Mouse (Mus musculus): Measurements from ENCODE around the gene Map10.

Gene Map10

DNA sequence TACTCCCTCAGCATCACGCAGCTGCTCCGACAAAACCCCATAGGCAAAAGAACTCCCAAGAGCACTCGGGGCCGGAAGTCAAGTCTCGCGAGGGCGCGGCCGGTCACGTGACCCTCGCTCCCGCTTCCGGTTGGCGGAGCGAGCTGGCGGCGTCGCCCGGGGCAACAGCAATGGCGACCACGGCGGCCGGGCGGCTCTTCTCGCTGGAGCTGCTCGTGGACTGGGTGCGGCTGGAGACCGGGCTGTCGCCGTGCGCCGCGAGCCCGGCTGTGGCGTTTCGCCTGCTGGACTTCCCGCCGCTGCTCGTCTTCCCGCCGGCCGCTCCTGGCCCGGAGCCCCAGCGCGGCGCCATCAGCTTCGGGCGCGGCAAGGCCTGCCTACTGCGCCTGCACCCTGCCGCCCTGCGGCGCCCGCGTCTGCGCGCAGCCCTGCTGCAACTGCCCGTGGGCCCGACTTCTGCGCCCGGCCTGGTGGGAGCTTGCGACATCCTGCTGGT is at the start of gene Map10:
Map10 (plus strand) TSS at position 119 of the 496 bp plus-strand sequence.
- peak; percentile 92 for DNase-seq (ENCODE audit: low read depth, low spot score)

DNA sequence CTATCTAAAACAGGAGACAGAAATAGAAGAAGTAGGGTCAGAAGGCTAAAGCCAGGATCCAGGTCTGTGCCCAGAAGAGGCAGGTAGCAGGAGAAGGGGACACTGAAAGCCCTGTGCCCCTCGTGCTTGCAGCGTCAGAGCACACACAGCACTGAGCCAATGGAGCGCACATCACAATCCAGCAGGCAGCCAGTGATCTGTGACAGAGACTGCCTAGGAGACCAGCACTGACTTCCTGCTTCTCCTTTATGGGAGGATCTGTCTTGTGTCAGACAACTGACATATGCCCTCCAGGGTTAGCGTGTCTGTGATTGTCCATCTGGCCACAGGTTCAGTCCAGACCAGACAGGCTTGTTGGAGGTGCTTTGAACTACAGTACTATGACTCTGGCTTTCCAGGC is 49.3 kb upstream of the Map10 start:
- no peak for DNase-seq (ENCODE audit: low read depth, low spot score)

DNA sequence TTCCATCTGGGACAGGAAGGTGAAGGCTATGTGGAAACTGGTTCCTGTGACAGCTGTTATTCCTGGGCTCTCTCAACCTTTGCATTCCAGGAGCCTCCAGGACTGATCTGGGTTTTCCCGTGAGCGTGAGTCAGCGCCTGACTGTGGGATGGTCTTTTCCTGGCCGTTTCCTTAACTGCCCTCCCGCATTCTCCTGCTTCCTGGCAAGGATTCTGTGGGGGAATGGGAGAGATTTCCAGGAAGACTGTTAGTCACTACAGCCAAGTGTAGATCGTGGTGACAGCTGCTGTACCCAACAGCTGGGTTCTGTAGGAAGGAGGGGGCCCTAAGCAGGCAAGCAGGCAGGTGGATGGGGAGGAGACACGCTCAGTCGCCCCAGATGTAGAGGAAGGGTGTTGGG is 45.3 kb upstream of the Map10 start:
- DNase-seq (ENCODE audit: low read depth, low spot score): no peak

- DNase-seq (ENCODE audit: low read depth, low spot score): no peak
Measured at GRCm38 (mm10) chr8:125626381-125626780, 43.2 kb upstream of the Map10 start.

GRCm38 (mm10) chr8:125628834-125629233 is 40.8 kb upstream of the Map10 start:
- DNase-seq (ENCODE audit: low read depth, low spot score): no peak

- DNase-seq (ENCODE audit: low read depth, low spot score): no peak
Measured at GRCm38 (mm10) chr8:125638411-125639058, 31.1 kb upstream of the Map10 start.

DNA sequence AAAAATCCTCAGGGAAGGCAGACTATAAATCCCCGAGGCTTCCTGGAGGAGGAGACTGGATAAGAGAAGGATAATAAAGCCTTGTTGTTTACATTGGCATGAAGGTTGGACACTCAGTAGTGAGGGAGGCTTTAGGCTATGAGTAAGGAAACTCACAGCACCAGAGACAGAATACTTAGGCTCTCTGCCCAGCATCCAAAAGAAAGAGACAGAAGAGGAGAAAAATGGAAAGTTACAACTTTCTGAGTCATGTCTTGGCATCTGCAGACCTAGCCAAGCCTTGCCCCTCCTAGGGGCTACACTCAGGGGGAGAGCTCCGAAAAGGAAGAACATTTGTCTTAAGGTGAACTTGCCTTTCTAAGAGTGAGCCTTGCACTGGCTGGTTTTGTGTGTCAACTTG is 30.0 kb upstream of the Map10 start:
- no peak for DNase-seq (ENCODE audit: low read depth, low spot score)

GRCm38 (mm10) chr8:125640766-125641165 is 28.9 kb upstream of the Map10 start:
- DNase-seq (ENCODE audit: low read depth, low spot score): no peak

DNA sequence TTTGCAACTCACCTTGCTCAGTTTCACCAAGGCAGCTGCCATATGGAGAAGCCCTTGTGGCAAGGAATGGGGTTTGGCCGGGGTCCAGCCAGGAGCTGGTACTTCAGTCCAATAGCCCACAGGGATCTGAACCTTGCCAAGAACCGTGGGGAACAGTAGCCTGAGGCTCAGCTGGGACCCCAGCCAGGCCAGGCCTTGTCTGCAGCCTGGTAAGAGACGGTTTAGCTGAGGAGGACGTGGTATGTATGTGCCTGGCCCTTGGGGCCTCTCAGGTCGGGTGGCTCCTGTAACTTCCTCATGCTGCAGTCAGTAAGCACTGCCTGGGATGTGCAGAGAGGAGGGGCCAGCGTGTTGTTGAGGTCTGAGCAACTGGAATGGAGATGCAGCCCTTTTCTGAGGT is 27.8 kb upstream of the Map10 start:
- no peak for DNase-seq (ENCODE audit: low read depth, low spot score)

GRCm38 (mm10) chr8:125645757-125646478 is 23.7 kb upstream of the Map10 start:
- DNase-seq (ENCODE audit: low read depth, low spot score): no peak

DNA sequence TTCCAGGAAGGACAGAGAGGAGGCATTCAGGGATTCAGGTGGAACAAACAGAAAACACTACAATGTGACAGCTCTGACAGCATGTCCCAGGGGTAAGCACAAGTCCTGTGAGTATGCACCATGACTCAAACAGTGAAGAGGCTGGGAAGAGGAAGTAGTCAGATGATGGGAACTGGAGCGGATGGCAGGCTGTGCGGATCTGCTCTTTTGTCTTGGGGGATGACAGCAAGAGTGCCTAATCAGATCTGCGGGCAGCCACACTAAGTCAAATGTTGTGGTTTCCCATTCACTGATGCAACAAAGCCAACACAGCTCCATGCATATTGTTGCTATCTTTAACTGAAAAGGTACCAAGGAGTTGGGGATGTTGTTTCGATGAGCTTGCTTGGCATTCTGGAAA is 20.2 kb upstream of the Map10 start:
- DNase-seq (ENCODE audit: low read depth, low spot score): no peak

DNA sequence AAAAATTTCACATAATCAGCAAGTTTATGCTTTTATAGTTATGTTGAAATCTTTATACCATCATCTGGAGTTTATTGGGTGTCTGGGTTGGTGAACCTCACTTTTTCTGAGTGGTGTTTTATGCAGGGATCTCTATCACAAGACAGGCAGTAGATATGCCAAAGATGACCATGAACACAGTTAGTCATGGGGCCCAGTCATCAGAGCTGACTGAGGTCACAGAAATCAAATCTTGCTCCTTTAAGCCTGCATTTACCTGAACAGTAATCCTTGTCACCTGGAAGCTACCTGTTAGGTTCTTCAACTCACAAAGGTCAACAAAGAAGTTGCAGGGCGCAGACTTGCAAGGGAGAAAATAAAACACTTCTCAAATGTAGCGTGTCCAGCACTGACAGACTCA is 14.8 kb upstream of the Map10 start:
- DNase-seq (ENCODE audit: low read depth, low spot score): no peak

- DNase-seq (ENCODE audit: low read depth, low spot score): no peak
Measured at GRCm38 (mm10) chr8:125658508-125658907, 11.1 kb upstream of the Map10 start.

DNA sequence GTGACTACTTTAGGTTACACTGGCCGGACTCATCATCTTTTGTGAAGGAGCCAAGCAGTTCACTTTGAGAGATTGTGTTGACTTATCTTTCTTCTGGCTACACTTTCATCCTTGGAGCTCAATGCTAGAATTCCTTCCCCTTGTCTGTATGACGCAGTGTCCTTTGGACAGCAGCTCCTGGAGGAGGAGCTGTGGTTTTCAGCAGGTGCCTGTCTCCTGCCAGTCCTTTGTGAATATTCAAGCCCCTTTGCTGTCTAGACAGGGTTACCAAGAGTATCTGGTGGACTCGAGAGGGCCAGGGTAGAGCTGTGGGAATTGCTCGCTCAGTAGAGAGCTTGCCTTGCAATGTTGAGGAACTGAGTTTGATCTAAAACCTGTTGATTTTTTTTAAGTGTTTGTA is 10.7 kb upstream of the Map10 start:
- no peak for DNase-seq (ENCODE audit: low read depth, low spot score)

DNA sequence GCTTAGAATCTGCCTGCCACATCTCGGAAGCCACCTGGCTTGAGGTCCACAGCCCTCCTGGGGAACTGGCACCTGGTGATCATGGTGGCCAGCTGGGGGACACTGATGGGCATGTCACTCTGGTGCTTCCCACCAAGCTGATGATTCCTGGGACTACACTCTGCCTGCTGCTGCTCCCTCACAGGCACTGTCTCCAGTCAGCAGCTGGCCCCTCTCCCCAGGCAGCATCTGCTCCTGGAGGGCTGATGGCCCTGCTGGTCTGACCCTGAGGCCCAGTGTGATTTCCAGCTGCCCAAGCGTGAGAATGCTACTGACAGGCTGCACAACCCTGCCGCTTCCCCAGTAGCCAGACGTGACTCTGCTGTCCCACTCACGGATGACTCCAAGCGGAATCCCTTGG is 9.2 kb upstream of the Map10 start:
- DNase-seq (ENCODE audit: low read depth, low spot score): no peak

DNA sequence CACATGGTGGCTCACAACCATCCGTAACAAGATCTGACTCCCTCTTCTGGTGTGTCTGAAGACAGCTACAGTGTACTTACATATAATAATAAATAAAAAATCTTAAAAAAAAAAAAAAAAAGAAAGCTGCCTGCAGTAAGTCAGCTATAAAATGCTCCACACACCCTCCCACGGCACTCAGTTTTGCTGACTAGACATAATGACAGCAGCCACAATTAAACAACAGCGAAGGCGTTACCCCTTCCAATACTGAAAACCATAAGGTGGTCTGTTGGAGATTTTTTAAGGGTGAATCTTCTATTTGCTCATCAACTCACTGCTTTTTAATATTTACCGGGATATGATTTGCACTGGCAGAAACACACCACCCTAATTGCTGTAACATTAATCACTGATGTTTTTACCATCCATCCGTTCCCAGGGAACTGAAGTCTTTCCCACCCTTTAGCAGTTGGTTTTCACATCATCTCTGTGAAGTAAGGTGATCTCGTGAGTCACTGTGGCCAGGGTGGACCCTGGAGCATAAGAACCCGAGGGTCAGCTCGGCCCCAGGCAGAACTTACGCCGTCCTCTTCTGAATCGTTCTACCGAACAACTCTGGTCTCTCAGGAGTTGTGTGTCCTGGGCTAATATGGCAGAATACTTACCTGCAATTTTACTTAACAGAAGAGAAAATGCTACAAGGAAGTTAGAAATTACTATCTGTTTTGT is 7.5 kb upstream of the Map10 start:
- DNase-seq (ENCODE audit: low read depth, low spot score): no peak

DNA sequence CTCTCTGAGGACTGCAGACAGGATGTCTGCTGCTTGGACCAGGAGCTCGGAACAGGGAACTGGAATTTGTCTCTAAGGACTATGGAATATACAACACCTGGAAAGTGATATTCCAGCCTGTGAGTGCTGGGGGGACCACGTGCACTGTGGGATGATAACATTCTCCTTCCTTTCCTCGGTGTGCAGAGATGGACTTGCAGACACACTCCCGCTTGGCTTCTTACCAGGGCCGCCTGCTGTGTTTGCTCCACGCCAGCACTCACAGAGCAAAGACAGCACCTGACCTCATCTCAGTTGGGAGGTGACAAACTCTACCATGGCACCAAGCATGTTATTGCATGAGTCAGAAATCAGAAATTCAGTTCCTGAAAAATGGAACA is 7.0 kb upstream of the Map10 start:
- DNase-seq (ENCODE audit: low read depth, low spot score): no peak

DNA sequence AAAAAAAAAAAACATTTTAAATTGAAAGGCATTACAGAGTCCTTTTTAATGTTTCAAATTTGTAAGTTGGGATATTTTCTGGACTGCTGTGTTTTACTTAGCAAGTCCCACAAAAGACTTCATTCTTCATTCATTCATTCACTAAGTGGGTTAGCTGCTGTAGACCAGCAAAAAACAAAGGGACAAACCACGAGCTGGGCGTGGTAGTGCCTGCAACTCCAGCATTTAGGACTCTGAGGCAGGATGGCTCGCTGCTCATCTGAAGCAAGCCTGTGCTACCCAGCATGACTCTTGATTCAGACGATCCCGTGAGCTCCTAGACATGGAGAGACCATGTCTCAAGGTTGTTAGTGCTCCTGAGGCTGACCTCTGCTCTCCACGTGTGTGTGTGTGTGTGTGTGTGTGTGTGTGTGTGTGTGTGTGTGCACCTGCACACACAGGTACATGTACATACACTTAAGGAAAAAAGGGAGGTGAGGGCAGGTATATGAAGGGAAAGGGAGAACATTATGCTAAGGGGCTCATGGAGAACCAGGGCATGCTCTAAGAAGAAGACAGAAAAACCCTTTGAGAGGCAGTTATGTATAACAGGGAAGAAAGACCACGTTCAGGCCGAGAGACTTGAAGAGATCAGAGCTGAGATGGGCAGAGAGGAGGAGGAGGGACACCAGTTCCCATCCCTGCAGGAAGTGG is 4.3 kb upstream of the Map10 start:
- DNase-seq (ENCODE audit: low read depth, low spot score): no peak

DNA sequence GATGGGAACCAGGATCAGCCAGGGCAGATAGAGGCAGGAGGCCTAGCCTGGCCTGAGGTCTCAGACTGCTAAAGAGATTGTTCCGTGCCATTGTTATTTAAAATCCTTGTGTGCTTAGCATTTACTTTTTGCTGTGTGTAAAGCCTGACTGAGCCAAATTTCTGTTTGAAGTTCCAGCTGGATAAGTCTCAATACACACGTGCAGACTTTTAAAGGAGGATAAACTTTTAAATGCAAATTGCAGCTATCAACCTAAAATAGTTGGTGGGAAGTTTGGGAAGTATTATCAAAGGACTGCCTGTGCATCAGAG is 3.8 kb upstream of the Map10 start:
- no peak for DNase-seq (ENCODE audit: low read depth, low spot score)

DNA sequence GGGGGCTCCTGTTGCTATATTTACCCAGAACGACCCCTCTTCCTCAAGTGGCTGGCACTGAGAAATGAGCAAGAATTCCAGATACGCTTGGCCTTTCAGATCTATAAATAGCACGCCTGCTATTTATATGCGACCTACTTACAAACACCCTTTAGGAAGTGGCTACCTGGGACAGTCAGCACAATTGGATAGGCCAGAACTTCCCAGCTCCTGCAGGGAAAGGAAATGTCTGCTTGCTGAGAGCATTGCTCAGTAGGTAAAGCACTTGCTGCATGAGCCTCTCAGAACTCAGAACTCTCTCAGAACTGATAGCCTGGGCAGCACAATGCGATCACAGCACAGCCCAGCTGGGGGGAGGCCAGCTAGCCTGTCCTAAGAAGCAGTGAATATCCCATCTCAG is 3.4 kb upstream of the Map10 start:
- no peak for DNase-seq (ENCODE audit: low read depth, low spot score)

DNA sequence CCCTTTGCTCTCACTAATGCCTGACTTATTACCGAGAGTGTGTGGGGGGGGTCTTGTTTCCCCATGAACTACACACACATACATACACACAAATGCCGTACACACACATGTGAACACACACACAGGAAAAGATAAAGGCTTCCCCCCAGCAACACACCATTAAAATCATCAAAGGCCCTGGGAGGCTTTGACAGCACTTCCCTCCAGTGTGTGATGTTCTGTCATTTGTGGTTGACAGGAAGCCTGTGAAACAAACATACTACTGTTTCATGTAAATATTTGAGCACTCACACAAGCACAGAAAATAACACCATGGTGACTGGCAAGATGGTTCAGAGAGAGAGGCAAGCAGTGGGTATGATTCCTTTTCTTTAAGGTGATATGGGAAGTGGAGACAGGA is 2.4 kb upstream of the Map10 start:
- DNase-seq (ENCODE audit: low read depth, low spot score): peak; percentile 56

GRCm38 (mm10) chr8:125669159-125669699 is 389 bp upstream of the Map10 start:
- no peak for DNase-seq (ENCODE audit: low read depth, low spot score)

Data from CD4-positive, CD25-positive, alpha-beta regulatory T cell, adult 2 months (primary cell).